Comparison of ENCODE assay signal across 9 mouse cellular contexts in genomic region chr12:86914756-86915155, GRCm38 (mm10). TPM values are rescaled to one million over a fixed set of nuclear protein-coding genes. Genes with fewer than 3 reads are reported as not detected.
DNase-seq lines count a peak whose midpoint lies in the region; ATAC-seq lines count a peak whose summit lies in the region.
"Had no signal": no experiment of that assay in that cellular context is flagged by ENCODE, and none has a peak within 500 bp of the region (broad histone marks: within the 10 kb centered on the region; RNA-seq: fewer than 3 reads in every experiment).

No protein-coding gene starts in this region.

- no peaks in the 10 kb centered on the region for H3K9me3 ChIP-seq in kidney, embryonic 15.5 days (replicated peaks)
- no peaks in the 10 kb centered on the region for H3K9me3 ChIP-seq in embryonic facial prominence, embryonic 14.5 days (ENCODE audit: control insufficient read depth, low read length)
- H3K9me3 ChIP-seq in midbrain, embryonic 11.5 days (ENCODE audit: control insufficient read depth, low read length) = no peaks in the 10 kb centered on the region

- no peaks in the 10 kb centered on the region for H3K36me3 ChIP-seq in kidney, embryonic 15.5 days
- H3K36me3 ChIP-seq in embryonic facial prominence, embryonic 14.5 days (ENCODE audit: control insufficient read depth, insufficient read depth, low read length) = no peaks in the 10 kb centered on the region
- H3K36me3 ChIP-seq in midbrain, embryonic 11.5 days (ENCODE audit: control insufficient read depth, insufficient read depth, low read length) = no peaks in the 10 kb centered on the region

- H3K27ac ChIP-seq in kidney, embryonic 15.5 days = peak overlapping the region; percentile 52; the same call in 1 of the 2 replicates
- H3K27ac ChIP-seq in embryonic facial prominence, embryonic 14.5 days (replicated peaks; ENCODE audit: low read depth, low read length) = peak overlapping the region; percentile 2; the same call in 1 of the 2 replicates
- no peak overlapping the region for H3K27ac ChIP-seq in midbrain, embryonic 11.5 days (ENCODE audit: low read depth, low read length)

- H3K4me3 ChIP-seq in kidney, embryonic 15.5 days (replicated peaks) = no peak overlapping the region
- H3K4me3 ChIP-seq in embryonic facial prominence, embryonic 14.5 days (ENCODE audit: low read depth, low read length) = no peak overlapping the region
- H3K4me3 ChIP-seq in midbrain, embryonic 11.5 days (ENCODE audit: low read depth, low read length) = no peak overlapping the region
- H3K4me3 ChIP-seq: erythroblast, embryonic 14.5 days had no signal

- DNase-seq in cerebellum, postnatal 10 days = peak; percentile 25 to 45
- no peak for DNase-seq in cerebellum, adult 18-20 months
- DNase-seq in kidney, adult 11 months = no peak
- peak; percentile 22 for DNase-seq in embryonic facial prominence, embryonic 14.5 days (ENCODE audit: low spot score)
- peak; percentile 72 for DNase-seq in midbrain, embryonic 11.5 days (ENCODE audit: low spot score, missing footprints)
- no peak for DNase-seq in urinary bladder, postnatal 36 days (ENCODE audit: low spot score in 2 of 2)
- DNase-seq in spleen, postnatal 36 days (ENCODE audit: low spot score in 2 of 2) = no peak

- ATAC-seq in kidney, embryonic 15.5 days (replicated peaks; ENCODE audit: low FRiP score) = no peak
- ATAC-seq in embryonic facial prominence, embryonic 14.5 days (ENCODE audit: low read depth) = no peak
- ATAC-seq in midbrain, embryonic 11.5 days (ENCODE audit: low FRiP score) = no peak

- WGBS in kidney, embryonic 15.5 days = 61% methylated on average over 6 of the region's 6 CpGs
- WGBS in embryonic facial prominence, embryonic 14.5 days = 44% methylated on average over 6 of the region's 6 CpGs
- WGBS in midbrain, embryonic 11.5 days = 79% methylated on average over 6 of the region's 6 CpGs

- peaks cover 36% of the 10 kb centered on the region for H3K4me1 ChIP-seq in kidney, embryonic 15.5 days
- peaks cover 19% of the 10 kb centered on the region for H3K4me1 ChIP-seq in embryonic facial prominence, embryonic 14.5 days (ENCODE audit: control insufficient read depth, insufficient read depth, low read length)
- H3K4me1 ChIP-seq in midbrain, embryonic 11.5 days (ENCODE audit: control insufficient read depth, insufficient read depth, low read length) = peaks cover 28% of the 10 kb centered on the region

- H3K4me2 ChIP-seq in kidney, embryonic 15.5 days = no peak overlapping the region
- H3K4me2 ChIP-seq in embryonic facial prominence, embryonic 14.5 days (ENCODE audit: low read depth, low read length) = no peak overlapping the region
- no peak overlapping the region for H3K4me2 ChIP-seq in midbrain, embryonic 11.5 days

- H3K9ac ChIP-seq in kidney, embryonic 15.5 days = no peak overlapping the region
- H3K9ac ChIP-seq in embryonic facial prominence, embryonic 14.5 days (ENCODE audit: low read depth, low read length) = no peak overlapping the region
- no peak overlapping the region for H3K9ac ChIP-seq in midbrain, embryonic 11.5 days (ENCODE audit: low read length)

- no peaks in the 10 kb centered on the region for H3K27me3 ChIP-seq in kidney, embryonic 15.5 days
- no peaks in the 10 kb centered on the region for H3K27me3 ChIP-seq in embryonic facial prominence, embryonic 14.5 days (replicated peaks; ENCODE audit: control insufficient read depth, insufficient read depth, low read length)
- H3K27me3 ChIP-seq in midbrain, embryonic 11.5 days (ENCODE audit: control insufficient read depth, insufficient read depth, low read length) = peaks cover 5% of the 10 kb centered on the region; the same call in 1 of the 2 replicates

RNA-seq across cellular contexts. Expression of gene Irf2bpl, which starts 30.2 kb away (rescaled TPM):
- 40.7 and 43.9 TPM in 2 replicates for polyA plus RNA-seq in kidney, embryonic 15.5 days (2015; fragmentation: Nextera tagmentation; extraction: Ambion mirVana)
- 33.5 and 33.8 TPM in 2 replicates for polyA plus RNA-seq in embryonic facial prominence, embryonic 14.5 days (2014; fragmentation: Nextera tagmentation; extraction: Ambion mirVana)
- polyA plus RNA-seq in midbrain, embryonic 11.5 days (2014; fragmentation: Nextera tagmentation; extraction: Ambion mirVana) = 24.4 and 26.4 TPM in 2 replicates

RNA-seq across cellular contexts. Expression of gene Cipc, which starts 32.1 kb away (rescaled TPM):
- 20.9 and 22.7 TPM in 2 replicates for polyA plus RNA-seq in kidney, embryonic 15.5 days (2015; fragmentation: Nextera tagmentation; extraction: Ambion mirVana)
- polyA plus RNA-seq in embryonic facial prominence, embryonic 14.5 days (2014; fragmentation: Nextera tagmentation; extraction: Ambion mirVana) = 21.4 and 23.3 TPM in 2 replicates
- 37.9 and 38.4 TPM in 2 replicates for polyA plus RNA-seq in midbrain, embryonic 11.5 days (2014; fragmentation: Nextera tagmentation; extraction: Ambion mirVana)

Comparison
In these comparisons a context has a peak if more than half of its experiments do, and no peak if none do; other contexts are left out.
1. DNase-seq: peak in cerebellum, postnatal 10 days (2 of 2), embryonic facial prominence, embryonic 14.5 days (single experiment) and midbrain, embryonic 11.5 days (single experiment); none in cerebellum, adult 18-20 months (0 of 2), kidney, adult 11 months (single experiment), urinary bladder, postnatal 36 days (0 of 2) and spleen, postnatal 36 days (0 of 2).